Mouse (Mus musculus) bone marrow, adult 2 months (tissue): ENCODE results near the gene H60b.
"Not testable (repeated sequence)": the region's sequence is repeated elsewhere in the genome, so short reads cannot be mapped to it uniquely, and the experiment has no call there.

Experiments used
- CTCF ChIP-seq: fragments of 200-500 bp; IDR thresholded peaks from 2 replicates; pipeline ENCODE4 v1.5.1; 2011; ENCODE audit warnings: low read length, control low read depth; ENCODE audit not compliant: control insufficient read depth, insufficient read depth
- POLR2A ChIP-seq: fragments of 200-500 bp; IDR thresholded peaks from 2 replicates; pipeline ENCODE4 v1.6.1; 2011; ENCODE audit warnings: low read depth, mild to moderate bottlenecking, control low read depth, low read length, borderline replicate concordance; ENCODE audit not compliant: control insufficient read depth

- not testable (repeated sequence) for TF ChIP-seq CTCF, POLR2A
Measured at GRCm38 (mm10) chr10:22201352-22201751, 43.0 kb downstream of the H60b start.
